Mouse (Mus musculus) G1E (cell line): ENCODE data around the gene Poc5.

ENCODE experiments used
- CTCF ChIP-seq: IDR thresholded peaks from 2 replicates; pipeline ENCODE4 v1.5.1; 2012; ENCODE audit warnings: low read depth, low read length, inconsistent platforms, mixed read lengths
- GATA1 ChIP-seq: IDR thresholded peaks from 2 replicates; pipeline ENCODE4 v1.6.1; 2012; ENCODE audit warnings: borderline replicate concordance, low read length, inconsistent platforms, mixed read lengths
- TAL1 ChIP-seq: conservative IDR thresholded peaks from 2 replicates; pipeline ENCODE4 v1.6.1; 2012; ENCODE audit warnings: low read depth, low read length, inconsistent platforms, mixed read lengths

DNA sequence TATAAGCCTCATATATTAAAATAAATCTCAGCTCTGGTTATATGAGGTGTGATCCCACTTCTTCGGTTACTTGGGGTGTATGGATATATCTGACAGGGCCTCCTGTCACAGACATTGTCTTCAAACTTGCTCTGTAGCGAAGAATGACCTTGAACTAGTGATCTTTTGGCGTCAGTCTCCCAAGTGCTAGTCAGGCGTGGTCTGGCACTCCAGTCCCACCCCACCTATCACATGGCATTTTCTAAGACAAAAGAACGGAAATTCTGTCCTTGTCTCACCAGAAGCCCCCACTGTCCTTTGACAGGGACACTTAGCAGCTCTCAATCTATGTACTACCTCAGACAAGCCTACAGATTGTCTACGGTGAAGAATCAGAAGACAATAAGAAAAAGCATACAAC lies 43.3 kb upstream of the Poc5 start:
- TF ChIP-seq CTCF, result no peak
- TF ChIP-seq GATA1, result no peak
- no peak for TF ChIP-seq TAL1
